Mouse (Mus musculus) stomach, postnatal 0 days (tissue): ENCODE results near the gene Cdh19. TPM values are rescaled to one million over a fixed set of nuclear protein-coding genes. Genes with fewer than 3 reads are reported as not detected.

ENCODE experiments used
- ATAC-seq: fragments of 200-750 bp; cut with Nextera tagmentation; 2 replicates; pipeline ENCODE4 v1.8.0; 2017; ENCODE audit not compliant: low FRiP score, low TSS enrichment
- DNase-seq: peaks from one replicate; pipeline ENCODE4 v3.0.0-alpha.2; 2016; ENCODE audit warnings: low spot score
- H3K27ac ChIP-seq: fragments of 300-500 bp; sonication (generic); replicated peaks from 2 replicates; pipeline ENCODE4 v1.5.1; 2014; ENCODE audit warnings: mild to moderate bottlenecking, control low read depth
- H3K27me3 ChIP-seq: fragments of 300-500 bp; sonication (generic); 2 replicates; pipeline ENCODE4 v1.6.1; 2014; ENCODE audit warnings: low read length; ENCODE audit not compliant: control insufficient read depth, insufficient read depth
- H3K36me3 ChIP-seq: fragments of 300-500 bp; sonication (generic); 2 replicates; pipeline ENCODE4 v1.6.1; 2014; ENCODE audit warnings: low read length, mixed read lengths; ENCODE audit not compliant: control insufficient read depth, insufficient read depth
- H3K4me1 ChIP-seq: fragments of 300-500 bp; sonication (generic); replicated peaks from 2 replicates; pipeline ENCODE4 v1.6.1; 2014; ENCODE audit warnings: antibody characterized with exemption; ENCODE audit not compliant: control insufficient read depth, insufficient read depth
- H3K4me2 ChIP-seq: fragments of 300-500 bp; sonication (generic); replicated peaks from 2 replicates; pipeline ENCODE4 v1.6.1; 2014; ENCODE audit warnings: low read depth, mild to moderate bottlenecking, control low read depth, moderate library complexity
- H3K4me3 ChIP-seq: fragments of 300-500 bp; sonication (generic); 2 replicates; pipeline ENCODE4 v1.5.1; 2014; ENCODE audit warnings: low read depth, low read length, control low read depth
- H3K9ac ChIP-seq: fragments of 300-500 bp; sonication (generic); 2 replicates; pipeline ENCODE4 v1.6.1; 2014; ENCODE audit warnings: mild to moderate bottlenecking, low read length, control low read depth, mixed read lengths
- H3K9me3 ChIP-seq: fragments of 300-500 bp; sonication (generic); 2 replicates; pipeline ENCODE4 v1.6.1; 2016; ENCODE audit warnings: low read length; ENCODE audit not compliant: control insufficient read depth
- CTCF ChIP-seq: IDR thresholded peaks from 2 replicates; pipeline ENCODE4 v1.5.1; 2016; ENCODE audit warnings: antibody characterized with exemption, low read depth, mild to moderate bottlenecking, moderate library complexity
- EP300 ChIP-seq: optimal IDR thresholded peaks from 2 replicates; pipeline ENCODE3; 2016; ENCODE audit warnings: antibody characterized with exemption
- WGBS: fragments of 180-500 bp; shearing (Covaris S2); extraction: QIAGEN DNeasy Blood & Tissue Kit; methylation state at CpG from one replicate; pipeline ENCODE4 v1.1.7; 2014; 5-methylcytosine and 5-hydroxymethylcytosine counted together
- polyA plus RNA-seq: library from polyadenylated mRNA; unstranded; fragments of >200 nt; fragmentation: Nextera tagmentation; extraction: Ambion mirVana; gene quantifications from 2 replicates; pipeline ENCODE4 v1.2.1, GENCODE M21; 2015

Gene Cdh19
- polyA plus RNA-seq, result 0.76 and 0.94 TPM in 2 replicates

- no peak within 1 kb of the TSS for H3K4me3 ChIP-seq
- DNase-seq (no peak), ATAC-seq (no peak)
- no peak within 1 kb of the TSS for H3K27ac ChIP-seq
- TF ChIP-seq EP300 (no peak), CTCF (no peak)
- H3K36me3 ChIP-seq, result no peaks in the 10 kb centered on the region
- no peaks in the 10 kb centered on the region for H3K27me3 ChIP-seq
- H3K9ac ChIP-seq, result no peak within 1 kb of the TSS
- H3K4me1 ChIP-seq, result no peaks in the 10 kb centered on the region
- 34% methylated on average over 2 of the region's 2 CpGs for WGBS
- H3K4me2 ChIP-seq, result no peak within 1 kb of the TSS
- no peaks in the 10 kb centered on the region for H3K9me3 ChIP-seq
These were observed at the start of gene Cdh19 for GRCm38 (mm10) chr1:110977484-110977883. Gene Cdh19 (minus strand): TSS chr1:110977584.

- no peaks in the 10 kb centered on the region for H3K9me3 ChIP-seq
- WGBS, result 39% methylated on average over 3 of the region's 3 CpGs
These were observed 43.2 kb upstream of the Cdh19 start for GRCm38 (mm10) chr1:111020434-111021060.

DNA sequence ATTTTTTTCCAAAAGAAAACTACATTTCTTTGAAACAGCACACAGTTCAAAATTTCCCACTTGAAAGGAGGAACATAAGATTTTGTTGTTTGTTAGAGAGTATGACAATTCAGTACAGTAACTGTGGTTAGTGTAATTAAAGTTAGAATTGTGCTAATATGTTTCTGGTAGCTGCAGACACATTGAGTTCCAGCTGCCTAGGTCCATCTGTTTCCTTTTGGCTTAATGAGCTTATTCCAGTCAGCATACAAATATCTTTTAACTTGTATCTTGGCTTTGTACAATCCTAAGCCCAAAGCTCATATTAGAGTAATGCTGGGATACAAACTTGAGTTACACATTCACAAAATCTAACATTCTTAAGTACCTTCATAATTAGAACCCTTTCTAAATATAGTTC is 40.3 kb upstream of the Cdh19 start:
- Histone ChIP-seq H3K27ac (no peak overlapping the region), H3K9me3 (no peaks in the 10 kb centered on the region), H3K4me2 (no peak overlapping the region), H3K9ac (no peak overlapping the region), H3K27me3 (no peaks in the 10 kb centered on the region), H3K4me3 (no peak overlapping the region), H3K36me3 (no peaks in the 10 kb centered on the region), H3K4me1 (no peaks in the 10 kb centered on the region)
- no peak for TF ChIP-seq EP300
- no peak for TF ChIP-seq CTCF
- DNase-seq (no peak), ATAC-seq (no peak)

More at GRCm38 (mm10) chr1:111020434-111021060, 43.2 kb upstream of the Cdh19 start:
- H3K4me3 ChIP-seq, result no peak overlapping the region
- no peak overlapping the region for H3K27ac ChIP-seq
- H3K4me1 ChIP-seq, result no peaks in the 10 kb centered on the region
- TF ChIP-seq EP300, result no peak
- TF ChIP-seq CTCF, result no peak
- no peak overlapping the region for H3K9ac ChIP-seq
- ATAC-seq (no peak), DNase-seq (no peak)
- no peak overlapping the region for H3K4me2 ChIP-seq
- H3K36me3 ChIP-seq, result no peaks in the 10 kb centered on the region
- H3K27me3 ChIP-seq, result no peaks in the 10 kb centered on the region

- Histone ChIP-seq H3K4me3 (no peak overlapping the region), H3K4me1 (no peaks in the 10 kb centered on the region), H3K27ac (no peak overlapping the region), H3K27me3 (no peaks in the 10 kb centered on the region), H3K9ac (no peak overlapping the region), H3K9me3 (no peaks in the 10 kb centered on the region), H3K4me2 (no peak overlapping the region), H3K36me3 (no peaks in the 10 kb centered on the region)
- DNase-seq (no peak), ATAC-seq (no peak)
- TF ChIP-seq EP300 (no peak), CTCF (no peak)
These were observed 12.4 kb upstream of the Cdh19 start for GRCm38 (mm10) chr1:110989824-110990223.

DNA sequence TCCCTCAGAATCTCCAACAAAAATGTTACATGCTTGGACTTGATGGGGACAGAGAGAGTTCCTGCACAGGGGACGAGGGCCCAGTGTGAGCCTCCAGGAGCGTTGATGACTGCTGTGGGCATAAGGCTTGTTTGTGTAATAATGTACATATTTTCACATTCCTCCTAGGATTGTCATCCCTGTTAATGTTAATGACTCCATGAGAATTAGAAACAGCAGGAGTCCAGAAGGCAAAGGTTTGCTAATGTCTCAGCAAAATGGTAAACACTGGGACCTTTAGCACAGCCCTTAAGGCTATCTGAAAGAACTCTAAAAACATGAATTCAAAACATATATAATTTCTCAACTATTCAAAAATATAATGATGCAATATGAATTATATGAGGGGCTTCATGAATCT is 8.2 kb downstream of the Cdh19 start:
- no peak for ATAC-seq
- Histone ChIP-seq H3K27ac (no peak overlapping the region), H3K4me3 (no peak overlapping the region), H3K4me2 (no peak overlapping the region), H3K36me3 (no peaks in the 10 kb centered on the region), H3K9me3 (no peaks in the 10 kb centered on the region), H3K4me1 (no peaks in the 10 kb centered on the region), H3K9ac (no peak overlapping the region), H3K27me3 (no peaks in the 10 kb centered on the region)
- DNase-seq, result no peak
- WGBS, result 80% methylated on average over 2 of the region's 2 CpGs
- TF ChIP-seq CTCF (no peak), EP300 (no peak)

DNA sequence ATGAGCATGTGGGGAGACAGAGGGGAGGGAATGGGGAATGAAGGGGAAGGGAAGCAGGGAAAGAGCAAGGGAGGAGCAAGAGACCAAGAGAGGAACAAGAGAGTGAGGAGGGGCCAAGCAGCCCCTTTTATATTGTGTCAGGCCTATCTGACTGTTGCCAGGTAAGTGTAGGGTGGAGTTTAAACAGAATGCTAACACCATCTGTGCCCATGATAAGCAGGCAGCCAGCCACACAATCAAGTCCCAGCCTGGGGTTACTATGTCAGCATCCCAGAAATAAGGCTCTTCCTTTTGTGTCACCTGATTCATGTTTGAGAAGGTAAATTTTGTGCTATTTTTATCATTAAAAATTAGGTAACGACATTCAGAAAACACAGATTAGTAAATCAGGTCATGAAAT is 67.6 kb downstream of the Cdh19 start:
- H3K36me3 ChIP-seq, result no peaks in the 10 kb centered on the region
- DNase-seq (no peak), ATAC-seq (no peak)
- TF ChIP-seq EP300 (no peak), CTCF (no peak)
- H3K9me3 ChIP-seq, result no peaks in the 10 kb centered on the region
- H3K4me3 ChIP-seq, result no peak overlapping the region
- no peak overlapping the region for H3K9ac ChIP-seq
- H3K4me2 ChIP-seq, result no peak overlapping the region
- H3K4me1 ChIP-seq, result no peaks in the 10 kb centered on the region
- H3K27ac ChIP-seq, result no peak overlapping the region
- no peaks in the 10 kb centered on the region for H3K27me3 ChIP-seq
- WGBS, result 79% methylated on average over 1 of the region's 1 CpGs
